Mouse (Mus musculus) stomach, postnatal 0 days (tissue): ENCODE data around the gene Krtap28-13.

Experiments used
- CTCF ChIP-seq: IDR thresholded peaks from 2 replicates; pipeline ENCODE4 v1.5.1; 2016; ENCODE audit warnings: antibody characterized with exemption, low read depth, mild to moderate bottlenecking, moderate library complexity
- EP300 ChIP-seq: optimal IDR thresholded peaks from 2 replicates; pipeline ENCODE3; 2016; ENCODE audit warnings: antibody characterized with exemption

DNA sequence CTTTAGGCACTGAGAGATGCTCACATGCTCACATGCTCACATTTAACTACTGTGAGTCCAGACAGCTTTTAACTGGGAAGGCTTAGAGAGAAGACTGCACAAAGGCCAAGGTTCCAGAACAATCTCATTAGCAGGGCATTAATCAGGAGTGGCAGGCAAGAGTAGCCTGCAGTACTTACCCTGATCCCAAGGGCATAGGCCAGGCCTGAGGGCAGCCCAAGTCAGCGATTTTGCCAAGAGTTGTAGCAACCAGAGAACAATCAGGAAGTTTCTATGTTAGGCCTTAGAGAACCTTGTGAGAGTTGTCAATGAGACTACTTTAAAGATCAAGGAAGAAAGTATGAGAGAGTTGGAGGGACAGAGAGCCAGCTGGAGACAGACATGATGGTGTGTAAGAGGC lies 2.2 kb upstream of the Krtap28-13 start:
- TF ChIP-seq CTCF: no peak
- no peak for TF ChIP-seq EP300
